Mouse (Mus musculus) liver, postnatal 0 days (tissue): ENCODE measurements around the gene Fbxo10.

Experiments
- CTCF ChIP-seq: sonication (generic); IDR thresholded peaks from 2 replicates; pipeline ENCODE4 v1.5.1; 2016; ENCODE audit warnings: antibody characterized with exemption, low read depth
- EP300 ChIP-seq: IDR thresholded peaks from 2 replicates; pipeline ENCODE4 v1.6.1; 2016; ENCODE audit warnings: antibody characterized with exemption, low read depth, mild to moderate bottlenecking

DNA sequence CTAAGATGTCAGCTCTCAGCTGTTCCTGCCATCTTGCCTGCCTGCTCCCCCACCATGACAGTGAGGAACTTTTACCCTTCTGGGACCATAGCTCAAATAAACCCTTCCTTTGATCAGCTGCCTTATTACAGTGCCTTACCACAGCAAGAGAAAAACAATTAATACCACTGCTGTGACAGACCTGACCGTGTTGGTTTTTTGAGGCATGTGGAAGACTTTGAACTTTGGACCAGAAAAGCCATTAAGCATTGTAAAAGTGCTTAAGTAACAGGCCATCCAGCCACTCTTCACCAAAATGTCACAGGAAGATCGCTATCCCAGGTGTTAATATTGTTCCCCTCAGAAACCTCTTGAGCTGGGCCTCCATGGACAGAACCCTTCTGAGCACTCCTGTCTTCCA, 19.8 kb downstream of the Fbxo10 start:
- TF ChIP-seq CTCF (no peak), EP300 (no peak)
